Mouse (Mus musculus) bone marrow, adult 2 months (tissue): Measurements from ENCODE around the gene Slc4a8.

Experiments used
- CTCF ChIP-seq: fragments of 200-500 bp; IDR thresholded peaks from 2 replicates; pipeline ENCODE4 v1.5.1; 2011; ENCODE audit warnings: low read length, control low read depth; ENCODE audit not compliant: control insufficient read depth, insufficient read depth
- POLR2A ChIP-seq: fragments of 200-500 bp; IDR thresholded peaks from 2 replicates; pipeline ENCODE4 v1.6.1; 2011; ENCODE audit warnings: low read depth, mild to moderate bottlenecking, control low read depth, low read length, borderline replicate concordance; ENCODE audit not compliant: control insufficient read depth

- TF ChIP-seq CTCF (no peak), POLR2A (no peak)
Observed at GRCm38 (mm10) chr15:100735095-100735952, 26.2 kb upstream of the Slc4a8 start.
